Comparison of ENCODE assay signal across 12 mouse cellular contexts in the genomic region with DNA sequence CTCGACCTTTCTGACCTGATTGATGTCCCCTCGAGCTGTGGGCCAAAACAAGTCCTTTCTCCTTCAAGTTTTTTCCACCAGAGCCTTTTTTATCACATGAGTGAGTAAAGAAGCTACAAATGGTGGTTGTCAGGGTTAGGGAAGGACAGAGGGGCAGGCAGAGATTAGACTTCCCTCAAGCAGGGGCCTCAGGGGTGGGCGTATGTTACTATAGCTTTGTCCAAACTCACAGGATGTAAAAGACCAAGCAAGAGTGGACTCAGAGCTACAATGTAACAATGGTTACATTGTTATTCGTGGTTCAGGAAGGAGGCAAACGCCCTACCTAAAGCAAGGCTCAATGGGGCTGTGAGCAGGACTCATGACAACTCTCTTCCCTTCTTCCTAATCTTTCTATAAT.
"Had no signal": no experiment of that assay in that cellular context is flagged by ENCODE, and none has a peak within 500 bp of the region (broad histone marks: within the 10 kb centered on the region; RNA-seq: fewer than 3 reads in every experiment).

No protein-coding gene starts in this region.

- ATAC-seq: midbrain, embryonic 15.5 days had no signal

- H3K36me3 ChIP-seq: limb, embryonic 10.5 days; liver, embryonic 15.5 days; midbrain, embryonic 15.5 days; neural tube, embryonic 13.5 days; stomach, embryonic 15.5 days had no signal

- H3K9me3 ChIP-seq: limb, embryonic 10.5 days; liver, embryonic 15.5 days; megakaryocyte, embryonic 14.5 days; midbrain, embryonic 15.5 days; neural tube, embryonic 13.5 days; stomach, embryonic 15.5 days had no signal

- H3K27me3 ChIP-seq: liver, embryonic 15.5 days; midbrain, embryonic 15.5 days; neural tube, embryonic 13.5 days; stomach, embryonic 15.5 days had no signal

- H3K4me1 ChIP-seq: limb, embryonic 10.5 days; midbrain, embryonic 15.5 days; neural tube, embryonic 13.5 days had no signal

- H3K27ac ChIP-seq: limb, embryonic 10.5 days; liver, embryonic 15.5 days; macrophage; midbrain, embryonic 15.5 days; neural tube, embryonic 13.5 days; stomach, embryonic 15.5 days had no signal

- DNase-seq: kidney, postnatal 4 days; lung, embryonic 14.5 days; retina, postnatal 1 day had no signal

- H3K9ac ChIP-seq: liver, embryonic 15.5 days; lung, embryonic 14.5 days; midbrain, embryonic 15.5 days; neural tube, embryonic 13.5 days; stomach, embryonic 15.5 days had no signal

- H3K4me3 ChIP-seq: limb, embryonic 10.5 days; liver, embryonic 15.5 days; megakaryocyte, embryonic 14.5 days; midbrain, embryonic 15.5 days; neural tube, embryonic 13.5 days; stomach, embryonic 15.5 days had no signal

- H3K4me2 ChIP-seq: liver, embryonic 11.5 days; liver, embryonic 15.5 days; lung, embryonic 14.5 days; midbrain, embryonic 11.5 days; midbrain, embryonic 15.5 days; neural tube, embryonic 13.5 days; stomach, embryonic 15.5 days had no signal
